Mouse (Mus musculus) thymus, postnatal 0 days (tissue): ENCODE results near the gene Foxp1. TPM values are rescaled to one million over a fixed set of nuclear protein-coding genes. Genes with fewer than 3 reads are reported as not detected.

Experiments
- DNase-seq: peaks from one replicate; pipeline ENCODE4 v3.0.0-alpha.2; 2015; ENCODE audit warnings: low spot score
- polyA plus RNA-seq: library from polyadenylated mRNA; unstranded; fragments of >200 nt; fragmentation: Nextera tagmentation; extraction: Ambion mirVana; gene quantifications from 2 replicates; pipeline ENCODE4 v1.2.1, GENCODE M21; 2015

Gene Foxp1
- polyA plus RNA-seq, 1 experiment from 2014 or later, result 82.5 TPM

GRCm38 (mm10) chr6:99364545-99364944 lies 158.0 kb downstream of the Foxp1 start:
- DNase-seq, result peak; percentile 40

DNA sequence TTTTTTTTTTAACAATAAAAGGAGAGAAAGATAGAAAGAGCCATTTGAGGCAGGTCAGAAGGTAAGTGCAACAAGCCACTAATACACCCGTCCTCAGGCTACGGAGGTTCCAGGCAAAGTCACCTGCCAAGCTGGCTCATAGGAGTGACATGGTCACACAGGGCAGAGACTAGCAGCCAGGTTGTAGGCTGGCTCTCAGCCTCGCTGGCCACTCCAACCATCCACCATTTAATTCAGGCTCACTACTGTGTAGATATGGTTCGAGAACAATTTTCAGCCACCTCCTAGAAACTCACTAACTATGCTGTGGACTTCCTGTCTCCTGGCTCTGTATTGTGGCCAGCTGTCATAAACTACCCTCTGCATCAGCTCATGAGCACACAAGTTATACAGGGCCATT lies 161.9 kb downstream of the Foxp1 start:
- DNase-seq, result no peak

GRCm38 (mm10) chr6:99359765-99360499 lies 162.6 kb downstream of the Foxp1 start:
- no peak for DNase-seq

DNA sequence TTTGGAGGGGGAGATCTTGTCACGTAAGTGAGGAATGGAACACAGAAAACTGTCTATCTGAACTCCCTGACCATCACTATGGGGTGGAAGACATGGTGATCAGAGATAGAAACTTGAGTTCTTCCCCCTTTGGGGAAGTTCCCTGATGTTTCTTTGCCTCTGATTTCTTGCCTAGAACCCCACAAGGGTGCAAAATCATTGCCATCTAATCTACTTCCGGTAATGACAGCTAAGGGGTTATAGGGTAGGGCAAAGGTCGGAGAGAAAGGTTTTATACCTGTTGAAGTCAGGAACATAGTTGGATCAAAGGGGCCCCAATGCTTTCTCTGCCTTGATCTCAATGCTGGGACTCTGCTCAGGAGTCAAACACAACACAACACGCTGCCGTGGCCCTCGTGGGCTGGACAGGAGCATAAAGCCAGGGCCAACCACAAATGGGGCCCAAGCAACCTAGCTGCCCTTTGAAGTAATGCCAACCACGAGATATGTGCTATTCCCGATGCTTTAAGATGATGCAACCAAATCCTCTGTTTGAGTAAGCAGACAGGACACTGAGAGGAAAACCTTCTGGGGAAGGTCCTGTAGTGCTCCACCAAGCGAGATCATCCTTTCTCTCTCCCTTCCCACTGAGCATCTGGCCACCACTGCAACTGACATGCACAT lies 163.4 kb downstream of the Foxp1 start:
- DNase-seq, result no peak

DNA sequence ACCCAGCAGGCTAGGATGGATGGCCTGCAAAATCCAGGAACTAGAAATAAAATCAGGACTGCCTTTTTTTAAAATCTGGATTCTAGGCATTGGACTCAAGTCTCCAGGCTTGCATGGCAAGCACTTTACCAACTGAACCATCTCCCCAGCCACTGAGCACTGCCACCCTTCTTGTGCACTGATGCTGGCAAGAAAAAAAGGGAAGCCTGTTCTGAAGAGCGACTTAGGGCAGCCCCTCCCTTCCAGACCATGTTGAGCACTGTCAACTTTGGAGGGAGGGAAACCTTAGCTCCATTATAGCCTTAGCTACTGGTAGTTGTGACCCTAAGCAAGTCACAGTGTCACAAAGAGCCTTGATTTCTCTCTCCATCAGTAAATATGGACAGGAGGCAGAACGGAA lies 164.6 kb downstream of the Foxp1 start:
- no peak for DNase-seq

DNA sequence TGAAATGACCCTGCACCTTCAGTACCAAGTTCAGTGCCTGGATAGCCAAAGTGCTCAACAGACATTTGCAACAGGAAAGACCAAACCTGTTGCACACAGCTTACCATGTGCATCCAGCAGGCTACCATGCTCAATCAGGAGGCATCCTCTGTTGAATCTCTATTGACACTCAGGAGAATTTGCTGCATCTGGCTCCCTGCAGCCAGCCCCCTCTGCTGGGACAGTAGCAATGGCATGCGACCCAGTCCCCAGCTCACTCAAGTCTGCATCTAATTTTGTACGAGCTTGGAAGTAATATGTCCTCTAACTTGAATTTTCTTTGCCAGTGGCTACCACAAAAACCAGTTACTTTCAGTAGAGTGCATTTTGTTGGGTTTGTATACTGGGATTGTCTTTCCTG lies 168.2 kb downstream of the Foxp1 start:
- no peak for DNase-seq

DNA sequence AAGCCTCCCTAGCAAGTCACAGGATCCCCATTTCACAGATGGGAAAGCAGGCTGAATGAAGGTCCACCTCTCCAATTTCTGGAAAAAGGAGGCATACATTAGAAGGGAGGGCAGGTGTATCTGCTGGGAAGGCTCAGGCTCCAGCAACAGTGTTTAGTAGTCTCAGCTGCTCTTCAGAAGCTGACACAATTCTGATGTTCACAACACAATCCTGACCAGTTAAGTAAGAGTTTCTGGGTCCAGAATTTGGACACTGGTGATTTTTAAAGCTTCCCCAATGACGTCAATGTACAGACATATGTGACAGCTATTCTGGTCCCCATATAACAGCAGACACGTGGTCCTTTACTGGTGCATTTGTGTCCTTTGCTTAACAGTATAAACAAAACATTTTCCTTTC lies 169.1 kb downstream of the Foxp1 start:
- DNase-seq, result no peak

DNA sequence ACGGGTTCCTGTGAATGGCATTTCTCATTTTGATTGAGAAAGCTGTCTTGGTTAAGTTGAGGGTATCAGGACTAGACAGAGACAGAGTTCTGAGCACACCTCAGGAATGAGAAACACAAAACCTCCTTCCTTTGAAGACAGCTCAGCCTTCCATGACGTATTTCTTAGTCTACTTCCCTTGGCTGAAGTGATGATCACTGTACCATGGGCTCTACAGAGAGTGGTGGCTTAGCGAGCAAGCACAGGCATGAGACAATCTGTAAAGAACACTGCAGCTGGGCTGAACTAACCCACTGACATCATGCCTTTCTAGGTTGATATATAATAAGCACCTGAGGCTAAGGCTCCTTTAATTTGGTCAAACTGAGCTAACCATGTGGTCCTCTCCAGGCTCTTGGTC lies 172.0 kb downstream of the Foxp1 start:
- no peak for DNase-seq

GRCm38 (mm10) chr6:99350156-99350555 lies 172.4 kb downstream of the Foxp1 start:
- DNase-seq, result no peak

DNA sequence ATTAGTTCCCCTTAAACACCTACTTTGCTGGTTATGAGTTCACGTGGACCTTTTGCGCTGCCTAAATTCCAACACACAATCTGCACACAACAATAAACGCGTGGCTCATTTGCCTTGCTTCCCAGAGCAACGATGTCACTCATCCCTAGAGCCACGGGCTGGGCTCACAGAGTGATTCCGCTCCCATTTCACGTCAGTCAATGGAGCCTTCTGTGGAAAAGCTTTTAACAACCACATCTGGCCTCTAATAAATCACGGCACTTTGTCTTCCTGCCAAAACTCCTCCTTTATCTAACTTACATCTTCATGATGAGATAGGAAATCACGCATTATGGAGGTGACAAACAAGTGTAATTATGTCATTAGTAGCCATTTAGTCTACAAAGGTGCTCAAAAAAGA lies 174.7 kb downstream of the Foxp1 start:
- DNase-seq, result no peak

DNA sequence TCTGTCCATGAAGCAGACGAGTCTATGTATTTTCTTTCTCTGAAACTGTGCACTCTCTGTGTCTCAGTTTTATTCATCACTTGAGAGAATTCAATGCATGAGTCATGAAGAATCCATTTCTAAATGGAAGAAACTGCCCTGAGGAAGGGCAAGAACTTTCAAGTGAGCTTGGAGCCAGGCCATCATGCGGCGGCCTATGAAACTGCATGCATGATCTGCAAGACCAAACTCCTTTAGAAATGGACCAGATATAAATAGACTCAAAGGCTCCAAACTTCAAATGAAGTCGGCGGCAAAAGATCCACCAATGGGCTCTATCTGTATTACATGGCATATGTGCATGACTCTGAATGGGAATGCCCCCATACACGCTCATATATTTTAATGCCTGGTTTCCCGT lies 177.6 kb downstream of the Foxp1 start:
- no peak for DNase-seq

DNA sequence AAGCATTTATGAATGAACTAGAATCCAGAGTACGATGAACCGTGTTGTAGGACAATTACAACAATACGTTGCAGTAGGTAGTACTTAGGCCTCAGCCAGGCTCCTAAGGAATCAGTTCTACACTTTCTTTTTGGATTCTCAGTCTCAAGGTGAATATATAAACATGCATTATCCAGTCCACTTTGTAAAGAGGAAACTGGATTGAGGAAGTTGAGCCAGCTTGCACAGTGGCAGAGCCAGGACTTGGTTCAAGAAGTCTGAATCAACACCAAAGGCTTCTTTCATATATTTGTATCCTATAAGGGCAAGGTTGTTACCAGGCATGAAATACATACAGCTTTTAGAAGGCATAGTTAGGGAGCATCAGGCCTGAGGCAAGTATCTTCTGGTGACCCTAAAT lies 178.2 kb downstream of the Foxp1 start:
- no peak for DNase-seq

DNA sequence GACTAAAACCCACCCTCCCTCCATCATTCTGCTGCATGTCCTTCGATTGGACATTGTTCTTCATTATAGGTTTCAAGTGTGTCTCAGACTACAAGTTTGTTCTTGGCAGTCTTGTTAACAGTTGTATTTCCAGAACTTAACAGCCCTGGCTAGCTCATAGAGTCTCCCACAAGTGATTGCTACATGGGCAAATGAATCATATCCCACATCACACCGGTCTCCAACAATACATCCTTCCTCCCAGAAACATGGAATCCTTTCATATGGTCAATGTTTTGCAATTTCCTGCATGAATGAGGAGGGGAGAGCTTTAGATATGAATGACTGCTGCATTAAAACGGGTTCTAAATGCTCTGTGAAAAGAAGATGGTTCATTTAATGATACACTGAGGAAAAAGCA lies 178.7 kb downstream of the Foxp1 start:
- no peak for DNase-seq

DNA sequence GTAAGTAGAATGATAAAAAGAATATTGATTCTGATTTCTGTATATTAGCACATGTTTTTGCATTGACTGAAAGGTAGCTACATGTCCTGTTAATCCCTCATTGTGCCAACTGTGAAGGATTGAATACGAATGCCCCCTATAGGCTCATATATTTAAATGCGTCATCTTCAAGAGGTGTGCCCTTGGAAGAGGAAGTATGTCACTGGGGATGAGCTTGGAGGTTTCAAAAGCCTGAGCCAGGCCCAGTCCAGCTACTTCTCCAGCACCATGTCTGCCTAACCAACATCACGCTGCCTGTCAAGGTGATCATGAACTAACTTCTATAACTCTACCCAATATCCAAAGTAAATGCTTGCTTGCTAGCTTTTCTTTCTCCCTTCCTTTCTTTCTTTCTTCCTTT lies 180.1 kb downstream of the Foxp1 start:
- no peak for DNase-seq

DNA sequence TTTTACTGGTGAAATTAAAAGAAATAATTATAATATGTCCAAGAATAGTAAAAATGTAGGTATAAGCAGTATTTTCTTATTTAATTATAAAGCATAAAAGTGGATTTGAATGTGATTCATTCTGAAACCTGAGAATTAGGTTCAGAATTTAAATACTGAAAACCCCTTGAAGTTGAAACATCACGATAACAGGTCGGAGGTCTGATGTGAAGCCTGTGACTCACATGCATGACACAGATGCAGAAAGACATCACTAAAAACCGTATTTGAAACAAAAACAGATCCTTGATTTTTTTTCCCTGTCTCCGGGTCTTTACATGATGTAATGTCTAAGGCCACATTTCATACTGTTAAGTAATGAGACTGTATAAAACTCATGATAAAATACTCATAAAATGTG lies 181.6 kb downstream of the Foxp1 start:
- no peak for DNase-seq

DNA sequence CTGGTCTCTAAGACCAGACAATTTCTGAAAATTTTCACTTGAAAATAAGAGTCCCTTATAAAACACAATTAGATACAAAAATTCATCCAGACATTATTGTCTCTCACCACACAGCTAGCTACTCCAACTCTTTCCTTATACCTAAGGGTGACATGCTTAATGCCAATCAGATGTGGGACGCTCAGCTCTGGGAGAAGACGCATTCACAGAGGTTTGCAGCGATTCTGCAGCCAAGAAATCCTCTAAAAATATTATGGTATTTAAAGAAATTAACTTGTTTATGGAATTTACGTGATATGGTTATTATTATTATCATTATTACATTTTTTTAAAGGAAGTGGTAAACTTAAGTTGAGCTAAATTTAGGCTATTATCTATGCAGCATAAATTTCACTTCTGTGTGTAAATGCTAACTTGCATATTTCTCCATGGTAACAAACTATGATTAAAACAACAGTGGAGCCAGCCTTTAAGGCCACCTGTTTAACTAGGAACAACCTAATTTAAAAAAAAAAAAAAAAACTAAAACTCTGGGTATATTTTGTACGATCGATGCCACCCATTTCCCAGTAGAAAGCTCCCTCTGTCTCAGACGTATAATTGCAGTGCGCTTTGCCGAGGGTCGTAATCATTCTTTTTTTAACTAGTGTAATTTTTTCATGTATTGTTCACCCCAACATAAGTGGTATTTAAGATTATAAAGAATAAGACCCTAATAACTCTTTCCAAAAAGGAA lies 182.4 kb downstream of the Foxp1 start:
- DNase-seq, result no peak

DNA sequence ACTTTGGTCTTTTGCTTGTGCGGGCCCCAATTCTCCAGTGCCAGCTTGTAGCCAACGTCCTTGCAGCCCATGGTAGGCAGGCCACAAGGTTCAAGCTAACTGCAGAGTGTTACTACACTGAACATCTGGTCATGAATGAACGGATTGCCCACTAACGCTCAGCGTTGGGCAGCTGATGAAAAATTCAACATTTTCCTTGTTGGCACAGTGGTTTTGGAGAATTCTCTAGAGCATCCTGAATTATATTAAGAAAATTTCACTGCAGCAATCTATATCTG lies 183.2 kb downstream of the Foxp1 start:
- no peak for DNase-seq

GRCm38 (mm10) chr6:99338593-99339342 lies 183.8 kb downstream of the Foxp1 start:
- DNase-seq, result no peak

GRCm38 (mm10) chr6:99338174-99338573 lies 184.3 kb downstream of the Foxp1 start:
- no peak for DNase-seq

GRCm38 (mm10) chr6:99337575-99337974 lies 184.9 kb downstream of the Foxp1 start:
- DNase-seq, result no peak

DNA sequence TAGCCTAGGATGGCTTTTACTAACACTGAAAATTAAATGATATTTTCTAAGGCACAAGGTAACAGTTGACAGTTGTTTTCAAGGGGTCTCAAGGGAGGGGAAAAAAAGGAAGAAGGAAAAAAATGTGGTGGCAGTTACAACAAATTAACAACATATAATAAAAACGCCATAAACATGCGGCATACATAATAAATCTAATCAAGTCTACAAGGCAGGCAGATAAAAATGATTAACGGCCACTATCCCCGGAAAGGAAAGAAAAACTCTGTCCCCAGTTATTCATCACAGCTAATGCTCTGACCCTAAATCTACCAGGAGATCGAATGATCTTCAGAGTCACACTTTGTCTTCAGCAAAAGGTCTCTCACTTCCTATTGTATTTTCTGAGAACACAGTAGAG lies 186.3 kb downstream of the Foxp1 start:
- no peak for DNase-seq

DNA sequence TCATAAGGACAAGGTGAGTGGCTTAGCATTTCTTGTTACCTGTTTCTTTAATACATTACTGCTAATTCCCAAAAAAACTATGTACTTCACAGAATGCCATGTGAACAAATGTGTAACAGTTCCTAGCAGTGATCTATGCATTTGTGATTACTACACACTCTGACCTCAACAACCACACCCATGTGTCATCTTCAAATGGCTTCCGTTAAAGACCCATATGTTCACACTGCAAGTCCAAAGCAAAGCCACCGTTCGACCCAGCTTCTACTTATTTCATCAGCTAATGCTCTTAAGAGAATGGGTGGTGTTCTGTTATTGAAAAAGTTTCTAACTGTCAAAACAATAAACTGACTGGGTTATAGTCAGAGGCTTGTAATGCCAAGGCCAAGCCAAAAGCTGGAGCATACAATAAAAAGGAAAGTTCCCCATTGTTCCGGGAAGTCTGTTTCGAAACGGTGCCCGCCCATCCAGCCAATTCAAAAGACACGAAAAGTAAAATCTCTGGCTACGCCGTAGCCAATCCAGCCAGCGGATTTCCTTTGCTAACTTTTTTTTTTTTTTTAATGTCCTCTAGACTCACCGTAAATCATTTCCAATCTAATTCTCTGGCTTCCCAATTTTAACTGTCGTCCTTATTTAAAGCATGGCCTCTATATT lies 187.2 kb downstream of the Foxp1 start:
- no peak for DNase-seq
